Mouse (Mus musculus) spleen, postnatal 0 days (tissue): ENCODE measurements around the gene Gm29133. TPM values are rescaled to one million over a fixed set of nuclear protein-coding genes. Genes with fewer than 3 reads are reported as not detected.

Source experiments
- polyA plus RNA-seq: library from polyadenylated mRNA; unstranded; fragments of >200 nt; fragmentation: Nextera tagmentation; extraction: Ambion mirVana; gene quantifications from 2 replicates; pipeline ENCODE4 v1.2.1, GENCODE M21; 2015

The Gm29133 gene
- polyA plus RNA-seq: not detected in 2 replicates

DNA sequence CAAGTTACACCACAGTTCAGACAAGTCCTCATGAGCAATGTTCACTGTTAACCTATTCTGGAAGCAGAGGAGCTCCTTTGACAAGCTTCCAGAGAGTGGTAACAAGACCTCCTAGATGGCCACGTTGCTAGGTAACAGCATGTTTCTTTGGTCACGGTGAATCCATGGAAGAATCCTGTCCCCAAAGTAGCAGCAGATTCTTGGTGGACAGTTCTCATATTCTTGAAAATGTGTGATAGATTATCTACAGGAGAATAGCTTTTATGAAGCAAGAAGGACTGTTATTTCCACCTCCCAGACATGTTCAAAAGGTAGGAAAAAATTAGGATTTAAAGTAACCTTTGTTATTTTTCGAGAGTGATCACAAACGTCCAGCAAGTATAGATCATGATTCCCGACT, at the start of gene Gm29133:
Gm29133 (plus strand) TSS at position 301 of the 400 bp plus-strand sequence.

Other genes starting within 250 kb of the Gm29133 start
- 71.8 and 83.0 TPM in 2 replicates for gene Pdcd10, start 191.3 kb upstream of the Gm29133 start, polyA plus RNA-seq
- gene Serpini1, start 190.7 kb upstream of the Gm29133 start, polyA plus RNA-seq: 0.44 and 0.53 TPM in 2 replicates
- gene Golim4, start 208.8 kb downstream of the Gm29133 start, polyA plus RNA-seq: 30.1 and 33.0 TPM in 2 replicates